Mouse (Mus musculus): Measurements from ENCODE around the gene Atg4c.

DNA sequence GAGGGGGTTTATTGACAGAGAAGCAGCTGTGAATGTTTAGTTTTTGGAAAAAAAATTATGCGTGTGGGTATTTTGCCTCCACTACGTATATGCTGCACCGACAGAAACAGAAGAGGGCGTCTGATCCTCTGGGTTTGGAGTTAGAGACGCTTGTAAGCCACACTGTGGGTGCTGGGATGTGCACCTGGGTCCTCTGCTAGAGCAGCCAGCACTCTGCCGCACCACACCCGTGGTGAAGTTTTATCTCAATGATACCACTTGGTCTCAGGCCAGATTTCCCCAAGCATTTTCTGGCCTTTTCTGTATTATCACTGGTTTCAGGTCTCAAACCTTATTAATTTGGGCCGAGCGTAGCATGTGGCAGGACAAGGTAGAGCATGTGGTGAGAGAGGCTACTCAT lies 16.4 kb downstream of the Atg4c start:
- TF ChIP-seq CTCF (IDR thresholded peaks at IDR 0.05) (no peak), POLR2A (IDR thresholded peaks at IDR 0.05; ENCODE audit: insufficient read depth, low read depth, low read length) (no peak), EP300 (IDR thresholded peaks at IDR 0.05; ENCODE audit: insufficient read depth, low read depth, low read length) (no peak)
